Comparison of ENCODE assay signal across 12 mouse cellular contexts in the genomic region with DNA sequence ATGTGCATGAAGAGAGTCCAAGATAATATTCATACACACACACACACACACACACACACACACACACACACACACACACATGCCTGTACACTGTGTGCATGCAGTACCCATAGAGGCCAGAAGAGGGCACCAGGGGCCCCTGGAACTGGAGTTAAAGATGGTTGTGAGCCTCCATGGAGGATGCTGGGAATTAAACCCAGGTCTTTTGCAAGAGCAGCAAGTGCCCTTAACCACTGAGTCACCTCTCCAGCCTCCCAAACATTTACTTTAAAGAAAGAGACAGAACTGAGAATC. TPM values are rescaled to one million over a fixed set of nuclear protein-coding genes. Genes with fewer than 3 reads are reported as not detected.
DNase-seq lines count a peak whose midpoint lies in the region; ATAC-seq and TF ChIP-seq lines count a peak whose summit lies in the region.
"Had no signal": no experiment of that assay in that cellular context is flagged by ENCODE, and none has a peak within 500 bp of the region (broad histone marks: within the 10 kb centered on the region; RNA-seq: fewer than 3 reads in every experiment).

No protein-coding gene starts in this region.

- H3K4me3 ChIP-seq in gastrocnemius, adult 2 months = no peak overlapping the region
- H3K4me3 ChIP-seq in midbrain, postnatal 0 days (ENCODE audit: low read depth, low read length) = no peak overlapping the region
- no peak overlapping the region for H3K4me3 ChIP-seq in midbrain, embryonic 13.5 days (replicated peaks)
- H3K4me3 ChIP-seq in stomach, postnatal 0 days (ENCODE audit: low read depth, low read length) = no peak overlapping the region
- no peak overlapping the region for H3K4me3 ChIP-seq in midbrain, embryonic 10.5 days
- H3K4me3 ChIP-seq: hindbrain, embryonic 15.5 days; neural tube, embryonic 12.5 days had no signal

- H3K9ac ChIP-seq in midbrain, postnatal 0 days (replicated peaks; ENCODE audit: low read length, poor library complexity, severe bottlenecking) = no peak overlapping the region
- no peak overlapping the region for H3K9ac ChIP-seq in midbrain, embryonic 13.5 days (replicated peaks)
- H3K9ac ChIP-seq in stomach, postnatal 0 days (ENCODE audit: low read length) = no peak overlapping the region
- H3K9ac ChIP-seq: hindbrain, embryonic 15.5 days; neural tube, embryonic 12.5 days had no signal

- TF ChIP-seq EP300 in stomach, postnatal 0 days (optimal IDR thresholded peaks at IDR 0.05) = no peak

- no peaks in the 10 kb centered on the region for H3K9me3 ChIP-seq in midbrain, postnatal 0 days (ENCODE audit: low read length)
- H3K9me3 ChIP-seq in midbrain, embryonic 13.5 days = no peaks in the 10 kb centered on the region
- H3K9me3 ChIP-seq in stomach, postnatal 0 days (ENCODE audit: control insufficient read depth, low read length) = no peaks in the 10 kb centered on the region
- peaks cover 6% of the 10 kb centered on the region; the same call in 1 of the 2 replicates for H3K9me3 ChIP-seq in midbrain, embryonic 10.5 days (replicated peaks)
- H3K9me3 ChIP-seq: hindbrain, embryonic 15.5 days; neural tube, embryonic 12.5 days had no signal

- DNase-seq in gastrocnemius, adult 2 months = no peak
- DNase-seq in gastrocnemius, postnatal 36 days = no peak
- DNase-seq in midbrain, postnatal 0 days (ENCODE audit: low spot score) = no peak
- peak; percentile 61 for DNase-seq in induced T-regulatory cell, adult 2 months (ENCODE audit: low read depth)
- DNase-seq in stomach, postnatal 0 days (ENCODE audit: low spot score) = no peak
- no peak for DNase-seq in adipocyte (ENCODE audit: low spot score)
- no peak for DNase-seq in midbrain, embryonic 10.5 days (ENCODE audit: low spot score)
- DNase-seq: cerebellum, adult 8-10 months had no signal

- H3K4me1 ChIP-seq in midbrain, postnatal 0 days (ENCODE audit: insufficient read depth, low read length) = 0 out of 2 replicates have a peak, but pooled peaks cover 6% of the 10 kb centered on the region
- H3K4me1 ChIP-seq in midbrain, embryonic 13.5 days (replicated peaks) = peaks cover 8% of the 10 kb centered on the region; the same call in 1 of the 2 replicates
- 0 out of 2 replicates have a peak, but pooled peaks cover 7% of the 10 kb centered on the region for H3K4me1 ChIP-seq in stomach, postnatal 0 days (replicated peaks; ENCODE audit: control insufficient read depth, insufficient read depth)
- peaks cover 14% of the 10 kb centered on the region; the same call in 1 of the 2 replicates for H3K4me1 ChIP-seq in midbrain, embryonic 10.5 days
- H3K4me1 ChIP-seq: neural tube, embryonic 12.5 days had no signal

- H3K27me3 ChIP-seq in midbrain, postnatal 0 days (ENCODE audit: insufficient read depth, low read length) = no peaks in the 10 kb centered on the region
- no peaks in the 10 kb centered on the region for H3K27me3 ChIP-seq in midbrain, embryonic 13.5 days
- H3K27me3 ChIP-seq in stomach, postnatal 0 days (ENCODE audit: control insufficient read depth, insufficient read depth, low read length) = no peaks in the 10 kb centered on the region
- no peaks in the 10 kb centered on the region for H3K27me3 ChIP-seq in midbrain, embryonic 10.5 days (ENCODE audit: low read depth, poor library complexity, severe bottlenecking)
- H3K27me3 ChIP-seq: hindbrain, embryonic 15.5 days; neural tube, embryonic 12.5 days had no signal

- H3K4me2 ChIP-seq in midbrain, postnatal 0 days (ENCODE audit: low read depth, low read length, poor library complexity, severe bottlenecking) = no peak overlapping the region
- no peak overlapping the region for H3K4me2 ChIP-seq in midbrain, embryonic 13.5 days (replicated peaks)
- no peak overlapping the region for H3K4me2 ChIP-seq in stomach, postnatal 0 days (replicated peaks; ENCODE audit: low read depth)
- H3K4me2 ChIP-seq: hindbrain, embryonic 15.5 days; neural tube, embryonic 12.5 days had no signal

- H3K27ac ChIP-seq in gastrocnemius, adult 2 months = no peak overlapping the region
- no peak overlapping the region for H3K27ac ChIP-seq in midbrain, postnatal 0 days (ENCODE audit: low read depth, low read length)
- no peak overlapping the region for H3K27ac ChIP-seq in midbrain, embryonic 13.5 days
- H3K27ac ChIP-seq in stomach, postnatal 0 days (replicated peaks) = peak overlapping the region; percentile 30; the same call in 1 of the 2 replicates
- no peak overlapping the region for H3K27ac ChIP-seq in midbrain, embryonic 10.5 days (replicated peaks)
- H3K27ac ChIP-seq: neural tube, embryonic 12.5 days had no signal

- ATAC-seq in midbrain, postnatal 0 days (ENCODE audit: low FRiP score) = no peak
- ATAC-seq in midbrain, embryonic 13.5 days = no peak
- no peak for ATAC-seq in stomach, postnatal 0 days (ENCODE audit: low FRiP score, low TSS enrichment)

- intact Hi-C loops in gastrocnemius, adult 2 months (cut with DNase I) = no loop called here
- intact Hi-C loops in gastrocnemius, postnatal 36 days (cut with DNase I) = loop anchor here (5.0 kb wide), 1 partner anchor 34 kb away; no protein-coding TSS in a partner anchor

- H3K36me3 ChIP-seq in midbrain, postnatal 0 days (ENCODE audit: insufficient read depth, low read length) = no peaks in the 10 kb centered on the region
- no peaks in the 10 kb centered on the region for H3K36me3 ChIP-seq in midbrain, embryonic 13.5 days
- no peaks in the 10 kb centered on the region for H3K36me3 ChIP-seq in stomach, postnatal 0 days (ENCODE audit: control insufficient read depth, insufficient read depth, low read length)
- H3K36me3 ChIP-seq in midbrain, embryonic 10.5 days = no peaks in the 10 kb centered on the region
- H3K36me3 ChIP-seq: G1E; hindbrain, embryonic 15.5 days; neural tube, embryonic 12.5 days had no signal

- peak; percentile 61 for TF ChIP-seq CTCF in gastrocnemius, adult 2 months (IDR thresholded peaks at IDR 0.05)
- TF ChIP-seq CTCF in midbrain, postnatal 0 days (IDR thresholded peaks at IDR 0.05) = peak; percentile 53
- peak; percentile 66 for TF ChIP-seq CTCF in stomach, postnatal 0 days (IDR thresholded peaks at IDR 0.05; ENCODE audit: low read depth)

RNA-seq across cellular contexts. Expression of gene Emc8, which starts 29.6 kb away (rescaled TPM):
- 10 to 100 TPM; 22.2 to 25.6 TPM for total RNA-seq in gastrocnemius, adult 2 months (2021)
- total RNA-seq in gastrocnemius, postnatal 36 days (2021) = 10 to 100 TPM; 23.4 to 26.9 TPM
- 30.5 and 43.2 TPM in 2 replicates for total RNA-seq in midbrain, postnatal 0 days (2014; rRNA removed)
- 91.6 and 95.8 TPM in 2 replicates for polyA plus RNA-seq in midbrain, postnatal 0 days (2015; fragmentation: Nextera tagmentation; extraction: Ambion mirVana)
- 161 and 180 TPM in 2 replicates for polyA plus RNA-seq in midbrain, embryonic 13.5 days (2015; fragmentation: Nextera tagmentation; extraction: Ambion mirVana)
- 149 and 162 TPM in 2 replicates for polyA plus RNA-seq in stomach, postnatal 0 days (2015; fragmentation: Nextera tagmentation; extraction: Ambion mirVana)
- polyA plus RNA-seq in midbrain, embryonic 10.5 days (2016; fragmentation: Nextera tagmentation; extraction: Ambion mirVana) = 347 and 384 TPM in 2 replicates

RNA-seq across cellular contexts. Expression of gene Cox4i1, which starts 29.9 kb away (rescaled TPM):
- 1,000 to 10,000 TPM; 1,376 to 1,812 TPM for total RNA-seq in gastrocnemius, adult 2 months (2021)
- 1,000 to 10,000 TPM; 1,608 to 1,616 TPM for total RNA-seq in gastrocnemius, postnatal 36 days (2021)
- 493 and 558 TPM in 2 replicates for total RNA-seq in midbrain, postnatal 0 days (2014; rRNA removed)
- polyA plus RNA-seq in midbrain, postnatal 0 days (2015; fragmentation: Nextera tagmentation; extraction: Ambion mirVana) = 1,374 and 1,478 TPM in 2 replicates
- polyA plus RNA-seq in midbrain, embryonic 13.5 days (2015; fragmentation: Nextera tagmentation; extraction: Ambion mirVana) = 1,057 and 1,066 TPM in 2 replicates
- polyA plus RNA-seq in stomach, postnatal 0 days (2015; fragmentation: Nextera tagmentation; extraction: Ambion mirVana) = 1,419 and 1,437 TPM in 2 replicates
- polyA plus RNA-seq in midbrain, embryonic 10.5 days (2016; fragmentation: Nextera tagmentation; extraction: Ambion mirVana) = 948 and 963 TPM in 2 replicates

RNA-seq across cellular contexts. Expression of gene Gm27021, which starts 30.0 kb away (rescaled TPM):
- not detected for total RNA-seq in gastrocnemius, adult 2 months (2021)
- not detected for total RNA-seq in gastrocnemius, postnatal 36 days (2021)
- 3.9 and 13.8 TPM in 2 replicates for total RNA-seq in midbrain, postnatal 0 days (2014; rRNA removed)
- polyA plus RNA-seq in midbrain, postnatal 0 days (2015; fragmentation: Nextera tagmentation; extraction: Ambion mirVana) = 7.9 and 9.1 TPM in 2 replicates
- 5.2 and 5.3 TPM in 2 replicates for polyA plus RNA-seq in midbrain, embryonic 13.5 days (2015; fragmentation: Nextera tagmentation; extraction: Ambion mirVana)
- 2.1 and 4.7 TPM in 2 replicates for polyA plus RNA-seq in stomach, postnatal 0 days (2015; fragmentation: Nextera tagmentation; extraction: Ambion mirVana)
- polyA plus RNA-seq in midbrain, embryonic 10.5 days (2016; fragmentation: Nextera tagmentation; extraction: Ambion mirVana) = 3.1 and 3.5 TPM in 2 replicates
- total RNA-seq: G1E had no signal

RNA-seq across cellular contexts. Expression of gene Irf8, which starts 38.2 kb away (rescaled TPM):
- total RNA-seq in gastrocnemius, adult 2 months (2021) = 10 to 100 TPM in 1 of 2 experiments, 1 to 10 TPM in 1; 4.8 to 11.2 TPM
- 1 to 10 TPM; 6.7 to 9.9 TPM for total RNA-seq in gastrocnemius, postnatal 36 days (2021)
- 3.2 and 3.5 TPM in 2 replicates for total RNA-seq in midbrain, postnatal 0 days (2014; rRNA removed)
- polyA plus RNA-seq in midbrain, postnatal 0 days (2015; fragmentation: Nextera tagmentation; extraction: Ambion mirVana) = 5.0 and 5.7 TPM in 2 replicates
- polyA plus RNA-seq in midbrain, embryonic 13.5 days (2015; fragmentation: Nextera tagmentation; extraction: Ambion mirVana) = 3.5 and 3.9 TPM in 2 replicates
- 18.7 and 18.9 TPM in 2 replicates for polyA plus RNA-seq in stomach, postnatal 0 days (2015; fragmentation: Nextera tagmentation; extraction: Ambion mirVana)
- polyA plus RNA-seq in midbrain, embryonic 10.5 days (2016; fragmentation: Nextera tagmentation; extraction: Ambion mirVana) = 6.9 and 7.6 TPM in 2 replicates

RNA-seq across cellular contexts. Expression of gene 1190005I06Rik, which starts 50.5 kb away (rescaled TPM):
- total RNA-seq in gastrocnemius, adult 2 months (2021) = 1 to 10 TPM in 1 of 2 experiments, under 1 TPM in 1; 0.77 to 1.0 TPM
- total RNA-seq in gastrocnemius, postnatal 36 days (2021) = 1 to 10 TPM in 1 of 2 experiments, under 1 TPM in 1; 0.84 to 1.5 TPM
- total RNA-seq in midbrain, postnatal 0 days (2014; rRNA removed) = 27.4 and 30.9 TPM in 2 replicates
- 25.4 and 29.5 TPM in 2 replicates for polyA plus RNA-seq in midbrain, postnatal 0 days (2015; fragmentation: Nextera tagmentation; extraction: Ambion mirVana)
- 6.0 and 8.3 TPM in 2 replicates for polyA plus RNA-seq in midbrain, embryonic 13.5 days (2015; fragmentation: Nextera tagmentation; extraction: Ambion mirVana)
- 12.2 and 14.0 TPM in 2 replicates for polyA plus RNA-seq in stomach, postnatal 0 days (2015; fragmentation: Nextera tagmentation; extraction: Ambion mirVana)
- polyA plus RNA-seq in midbrain, embryonic 10.5 days (2016; fragmentation: Nextera tagmentation; extraction: Ambion mirVana) = 3.9 TPM in 2 replicates
